Comparison of ENCODE assay signal across 33 mouse cellular contexts in genomic region chr7:127718339-127718738, GRCm38 (mm10). TPM values are rescaled to one million over a fixed set of nuclear protein-coding genes. Genes with fewer than 3 reads are reported as not detected.
"Had no signal": no experiment of that assay in that cellular context is flagged by ENCODE, and none has a peak within 500 bp of the region (broad histone marks: within the 10 kb centered on the region; RNA-seq: fewer than 3 reads in every experiment).

No protein-coding gene starts in this region.

- H3K9ac ChIP-seq: heart, embryonic 12.5 days; hindbrain, embryonic 13.5 days; hindbrain, embryonic 15.5 days; limb, embryonic 12.5 days; liver, embryonic 15.5 days had no signal

- DNase-seq: gastrocnemius, postnatal 10 days; gastrocnemius, postnatal 25 days; heart, adult 18-20 months; heart, postnatal 10 days; kidney, adult 18-20 months; kidney, adult 8-10 months; kidney, postnatal 10 days; kidney, postnatal 25 days; kidney, postnatal 4 days; liver; liver, embryonic 13.5 days had no signal

- ATAC-seq: hindbrain, postnatal 0 days; intestine, embryonic 16.5 days had no signal

- H3K27me3 ChIP-seq: hindbrain, embryonic 15.5 days; limb, embryonic 12.5 days had no signal

- H3K4me2 ChIP-seq: heart, embryonic 12.5 days; hindbrain, embryonic 13.5 days; limb, embryonic 12.5 days; liver, embryonic 11.5 days; liver, embryonic 13.5 days; liver, embryonic 15.5 days had no signal

- H3K27ac ChIP-seq: gastrocnemius, adult 2 months; heart, embryonic 10.5 days; hindbrain, embryonic 13.5 days; hindbrain, embryonic 15.5 days; hindbrain, postnatal 0 days; layer of hippocampus, adult 2 months; left cerebral cortex, adult 2 months; limb, embryonic 12.5 days; liver, embryonic 13.5 days; liver, embryonic 15.5 days had no signal

- H3K4me3 ChIP-seq: gastrocnemius, adult 2 months; heart, embryonic 10.5 days; heart, embryonic 12.5 days; hindbrain, embryonic 13.5 days; hindbrain, embryonic 15.5 days; layer of hippocampus, adult 2 months; left cerebral cortex, adult 2 months; limb, embryonic 10.5 days; limb, embryonic 12.5 days; liver, embryonic 13.5 days; liver, embryonic 15.5 days had no signal

- H3K36me3 ChIP-seq: heart, embryonic 10.5 days; heart, embryonic 12.5 days; hindbrain, embryonic 13.5 days; hindbrain, embryonic 15.5 days; liver, embryonic 13.5 days; liver, embryonic 15.5 days had no signal

- H3K9me3 ChIP-seq: heart, embryonic 10.5 days; heart, embryonic 12.5 days; hindbrain, embryonic 13.5 days; hindbrain, embryonic 15.5 days; limb, embryonic 10.5 days; limb, embryonic 12.5 days; liver, embryonic 13.5 days; liver, embryonic 15.5 days had no signal

RNA-seq across cellular contexts. Expression of gene Ctf2, which starts 13.6 kb away (rescaled TPM):
- total RNA-seq: gastrocnemius, adult 2 months; gastrocnemius, postnatal 10 days; gastrocnemius, postnatal 25 days; gastrocnemius, postnatal 4 days; heart, adult 18-20 months; heart, adult 8-10 months; heart, postnatal 10 days; heart, postnatal 25 days; hematopoietic stem cell, adult 5-6 weeks; hindbrain, postnatal 0 days; layer of hippocampus, adult 2 months; layer of hippocampus, postnatal 10 days; layer of hippocampus, postnatal 25 days; left cerebral cortex, adult 2 months; left cerebral cortex, postnatal 14 days; left cerebral cortex, postnatal 36 days had no signal
- polyA plus RNA-seq: heart, embryonic 12.5 days; heart, embryonic 14.5 days; hindbrain, embryonic 13.5 days; hindbrain, postnatal 0 days had no signal
